Mouse (Mus musculus) olfactory bulb, adult 2 months (tissue): ENCODE results near the gene Cckar.

ENCODE experiments used
- CTCF ChIP-seq: fragments of 200-500 bp; IDR thresholded peaks from 2 replicates; pipeline ENCODE4 v1.5.1; 2012; ENCODE audit warnings: low read depth, mild to moderate bottlenecking, low read length, moderate library complexity; ENCODE audit not compliant: insufficient read depth
- POLR2A ChIP-seq: fragments of 200-500 bp; IDR thresholded peaks from 2 replicates; pipeline ENCODE4 v1.6.1; 2012; ENCODE audit warnings: mild to moderate bottlenecking, low read depth, low read length, moderate library complexity; ENCODE audit not compliant: insufficient read depth

DNA sequence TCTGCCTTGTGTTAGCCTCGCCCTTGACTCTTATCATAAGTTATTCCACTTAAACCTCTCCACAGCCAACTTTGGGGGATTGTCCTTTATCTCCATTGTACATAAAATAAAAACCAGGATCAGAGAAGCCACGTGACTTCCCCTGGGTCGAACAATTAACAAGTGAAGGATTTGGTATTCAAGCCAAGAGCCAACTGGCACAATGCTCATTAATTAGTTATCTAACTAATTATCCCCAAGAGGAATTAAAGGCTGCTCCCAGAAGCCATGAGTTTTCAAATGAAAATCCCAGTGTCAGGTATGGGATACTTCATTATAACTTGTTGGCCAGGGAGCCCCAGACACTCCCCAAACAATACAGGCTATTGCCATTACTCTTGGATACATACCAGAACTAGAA lies 23.6 kb downstream of the Cckar start:
- TF ChIP-seq CTCF (no peak), POLR2A (no peak)
